Mouse (Mus musculus) liver, embryonic 11.5 days (tissue): Measurements from ENCODE around the gene Nphp3. TPM values are rescaled to one million over a fixed set of nuclear protein-coding genes. Genes with fewer than 3 reads are reported as not detected.

Experiments
- ATAC-seq: fragments of 200-750 bp; cut with Nextera tagmentation; replicated peaks from 2 replicates; pipeline ENCODE4 v1.8.0; 2017; ENCODE audit warnings: moderate number of reproducible peaks, mild to moderate bottlenecking, moderate TSS enrichment, moderate library complexity; ENCODE audit not compliant: low FRiP score
- DNase-seq: peaks from one replicate; pipeline ENCODE4 v3.0.0-alpha.2; 2017; ENCODE audit warnings: low spot score
- H3K27ac ChIP-seq: fragments of 300-500 bp; sonication (generic); 2 replicates; pipeline ENCODE4 v1.5.1; 2014; ENCODE audit warnings: mild to moderate bottlenecking, low read depth, low read length, control low read depth
- H3K27me3 ChIP-seq: fragments of 300-500 bp; sonication (generic); replicated peaks from 2 replicates; pipeline ENCODE4 v1.6.1; 2014; ENCODE audit warnings: low read length, mixed read lengths; ENCODE audit not compliant: control insufficient read depth, insufficient read depth
- H3K36me3 ChIP-seq: fragments of 300-500 bp; sonication (generic); 2 replicates; pipeline ENCODE4 v1.6.1; 2014; ENCODE audit warnings: mild to moderate bottlenecking, low read length, moderate library complexity, mixed read lengths; ENCODE audit not compliant: control insufficient read depth, insufficient read depth
- H3K4me1 ChIP-seq: fragments of 300-500 bp; sonication (generic); replicated peaks from 2 replicates; pipeline ENCODE4 v1.6.1; 2014; ENCODE audit warnings: low read length, mixed read lengths; ENCODE audit not compliant: control insufficient read depth, insufficient read depth
- H3K4me2 ChIP-seq: fragments of 300-500 bp; sonication (generic); 2 replicates; pipeline ENCODE4 v1.6.1; 2014; ENCODE audit warnings: mild to moderate bottlenecking, control low read depth, moderate library complexity
- H3K4me3 ChIP-seq: fragments of 300-500 bp; sonication (generic); 2 replicates; pipeline ENCODE4 v1.5.1; 2014; ENCODE audit warnings: low read depth, low read length, control low read depth
- H3K9ac ChIP-seq: fragments of 300-500 bp; sonication (generic); 2 replicates; pipeline ENCODE4 v1.6.1; 2014; ENCODE audit warnings: low read depth, low read length, control low read depth
- H3K9me3 ChIP-seq: fragments of 300-500 bp; sonication (generic); 2 replicates; pipeline ENCODE4 v1.6.1; 2016; ENCODE audit warnings: low read length, inconsistent platforms, mixed read lengths; ENCODE audit not compliant: control insufficient read depth
- WGBS: fragments of 180-500 bp; shearing (Covaris S2); extraction: QIAGEN DNeasy Blood & Tissue Kit; methylation state at CpG from one replicate; pipeline ENCODE4 v1.1.7; 2014; 5-methylcytosine and 5-hydroxymethylcytosine counted together
- polyA plus RNA-seq: library from polyadenylated mRNA; unstranded; fragments of >200 nt; fragmentation: Nextera tagmentation; extraction: Ambion mirVana; gene quantifications from 2 replicates; pipeline ENCODE4 v1.2.1, GENCODE M21; 2014

Gene Nphp3
- polyA plus RNA-seq, 1 experiment from 2014 or later = 3.9 TPM

GRCm38 (mm10) chr9:104075808-104076207 is 73.5 kb downstream of the Nphp3 start:
- no peak for DNase-seq
- H3K9me3 ChIP-seq = no peaks in the 10 kb centered on the region
- H3K27me3 ChIP-seq = no peaks in the 10 kb centered on the region
- no peak for ATAC-seq
- no peak overlapping the region for H3K27ac ChIP-seq
- no peak overlapping the region for H3K4me2 ChIP-seq
- H3K4me3 ChIP-seq = no peak overlapping the region
- H3K9ac ChIP-seq = no peak overlapping the region
- H3K36me3 ChIP-seq = no peaks in the 10 kb centered on the region
- WGBS = 58% methylated on average over 2 of the region's 2 CpGs
- no peaks in the 10 kb centered on the region for H3K4me1 ChIP-seq

GRCm38 (mm10) chr9:104078780-104079179 is 76.4 kb downstream of the Nphp3 start:
- H3K27me3 ChIP-seq = no peaks in the 10 kb centered on the region
- no peaks in the 10 kb centered on the region for H3K4me1 ChIP-seq
- no peaks in the 10 kb centered on the region for H3K9me3 ChIP-seq
- no peaks in the 10 kb centered on the region for H3K36me3 ChIP-seq
- H3K4me3 ChIP-seq = no peak overlapping the region
- no peak overlapping the region for H3K4me2 ChIP-seq
- H3K27ac ChIP-seq = no peak overlapping the region
- 96% methylated on average over 1 of the region's 1 CpGs for WGBS
- no peak for DNase-seq
- no peak for ATAC-seq
- no peak overlapping the region for H3K9ac ChIP-seq

GRCm38 (mm10) chr9:104079379-104079778 is 77.0 kb downstream of the Nphp3 start:
- DNase-seq (peak; percentile 33), ATAC-seq (peak; percentile 47; the same call in 1 of the 2 replicates)
- H3K27ac ChIP-seq = no peak overlapping the region
- H3K9ac ChIP-seq = no peak overlapping the region
- H3K27me3 ChIP-seq = no peaks in the 10 kb centered on the region
- H3K4me3 ChIP-seq = no peak overlapping the region
- H3K36me3 ChIP-seq = no peaks in the 10 kb centered on the region
- no peaks in the 10 kb centered on the region for H3K4me1 ChIP-seq
- no peaks in the 10 kb centered on the region for H3K9me3 ChIP-seq
- WGBS = 44% methylated on average over 5 of the region's 5 CpGs
- H3K4me2 ChIP-seq = no peak overlapping the region

- H3K27me3 ChIP-seq = no peaks in the 10 kb centered on the region
- no peaks in the 10 kb centered on the region for H3K4me1 ChIP-seq
- WGBS = 68% methylated on average over 3 of the region's 3 CpGs
- DNase-seq (no peak), ATAC-seq (no peak)
- no peak overlapping the region for H3K4me3 ChIP-seq
- H3K9me3 ChIP-seq = no peaks in the 10 kb centered on the region
- H3K9ac ChIP-seq = no peak overlapping the region
- H3K27ac ChIP-seq = no peak overlapping the region
- no peak overlapping the region for H3K4me2 ChIP-seq
- H3K36me3 ChIP-seq = no peaks in the 10 kb centered on the region
Observed at GRCm38 (mm10) chr9:104080038-104080437, 77.7 kb downstream of the Nphp3 start.

- no peak overlapping the region for H3K27ac ChIP-seq
- H3K27me3 ChIP-seq = no peaks in the 10 kb centered on the region
- WGBS = 61% methylated on average over 4 of the region's 4 CpGs
- no peaks in the 10 kb centered on the region for H3K9me3 ChIP-seq
- no peak overlapping the region for H3K4me3 ChIP-seq
- ATAC-seq (no peak), DNase-seq (no peak)
- H3K4me2 ChIP-seq = no peak overlapping the region
- no peaks in the 10 kb centered on the region for H3K4me1 ChIP-seq
- H3K36me3 ChIP-seq = no peaks in the 10 kb centered on the region
- H3K9ac ChIP-seq = no peak overlapping the region
Observed at GRCm38 (mm10) chr9:104085730-104086429, 83.5 kb downstream of the Nphp3 start.

- Histone ChIP-seq H3K9me3 (no peaks in the 10 kb centered on the region), H3K36me3 (no peaks in the 10 kb centered on the region), H3K4me2 (no peak overlapping the region), H3K4me3 (no peak overlapping the region), H3K27ac (no peak overlapping the region), H3K9ac (no peak overlapping the region), H3K27me3 (no peaks in the 10 kb centered on the region), H3K4me1 (no peaks in the 10 kb centered on the region)
- WGBS = 87% methylated on average over 8 of the region's 8 CpGs
- DNase-seq = peak; percentile 21
- no peak for ATAC-seq
Observed at GRCm38 (mm10) chr9:104088555-104088954, 86.2 kb downstream of the Nphp3 start.

- 96% methylated on average over 5 of the region's 5 CpGs for WGBS
- H3K27me3 ChIP-seq = no peaks in the 10 kb centered on the region
- no peaks in the 10 kb centered on the region for H3K9me3 ChIP-seq
- ATAC-seq = no peak
- H3K27ac ChIP-seq = no peak overlapping the region
- H3K4me3 ChIP-seq = no peak overlapping the region
- no peak overlapping the region for H3K4me2 ChIP-seq
- H3K9ac ChIP-seq = no peak overlapping the region
- no peaks in the 10 kb centered on the region for H3K4me1 ChIP-seq
- H3K36me3 ChIP-seq = no peaks in the 10 kb centered on the region
- DNase-seq = no peak
Observed at GRCm38 (mm10) chr9:104092945-104093344, 90.6 kb downstream of the Nphp3 start.

Other genes starting within 250 kb of the Nphp3 start
- 15.0 and 17.6 TPM in 2 replicates for gene Tmem108, start 240.7 kb upstream of the Nphp3 start, polyA plus RNA-seq
- gene Gm28305, start 38.1 kb downstream of the Nphp3 start, polyA plus RNA-seq = not detected in 2 replicates
- gene Uba5, start 60.6 kb downstream of the Nphp3 start, polyA plus RNA-seq = 41.7 and 42.2 TPM in 2 replicates
- 12.9 and 14.0 TPM in 2 replicates for gene Acad11, start 60.8 kb downstream of the Nphp3 start, polyA plus RNA-seq
- 0.80 and 0.94 TPM in 2 replicates for gene Ackr4, start 124.4 kb downstream of the Nphp3 start, polyA plus RNA-seq